In genomic region chr1:102170566-102171286, GRCm38 (mm10) we compare ENCODE assay signal across 20 mouse cellular contexts.
DNase-seq lines count a peak whose midpoint lies in the region; ATAC-seq lines count a peak whose summit lies in the region.
"Had no signal": no experiment of that assay in that cellular context is flagged by ENCODE, and none has a peak within 500 bp of the region (broad histone marks: within the 10 kb centered on the region; RNA-seq: fewer than 3 reads in every experiment).

No protein-coding gene starts in this region.

- no peak overlapping the region for H3K4me3 ChIP-seq in embryonic facial prominence, embryonic 14.5 days (ENCODE audit: low read depth, low read length)
- no peak overlapping the region for H3K4me3 ChIP-seq in embryonic facial prominence, embryonic 10.5 days
- no peak overlapping the region for H3K4me3 ChIP-seq in midbrain, embryonic 11.5 days (ENCODE audit: low read depth, low read length)
- no peak overlapping the region for H3K4me3 ChIP-seq in midbrain, embryonic 16.5 days (ENCODE audit: low read depth, low read length)
- H3K4me3 ChIP-seq in midbrain, embryonic 14.5 days (replicated peaks; ENCODE audit: low read depth, low read length) = no peak overlapping the region
- H3K4me3 ChIP-seq: embryonic facial prominence, embryonic 15.5 days; limb, embryonic 13.5 days; liver, embryonic 13.5 days had no signal

- no peaks in the 10 kb centered on the region for H3K9me3 ChIP-seq in embryonic facial prominence, embryonic 14.5 days (ENCODE audit: control insufficient read depth, low read length)
- H3K9me3 ChIP-seq in embryonic facial prominence, embryonic 10.5 days = no peaks in the 10 kb centered on the region
- no peaks in the 10 kb centered on the region for H3K9me3 ChIP-seq in midbrain, embryonic 11.5 days (ENCODE audit: control insufficient read depth, low read length)
- no peaks in the 10 kb centered on the region for H3K9me3 ChIP-seq in midbrain, embryonic 16.5 days (replicated peaks; ENCODE audit: control insufficient read depth, low read length, poor library complexity, severe bottlenecking)
- H3K9me3 ChIP-seq in midbrain, embryonic 14.5 days (ENCODE audit: control insufficient read depth, low read length) = no peaks in the 10 kb centered on the region
- H3K9me3 ChIP-seq: embryonic facial prominence, embryonic 15.5 days; limb, embryonic 13.5 days; liver, embryonic 13.5 days had no signal

- H3K4me1 ChIP-seq in embryonic facial prominence, embryonic 14.5 days (ENCODE audit: control insufficient read depth, insufficient read depth, low read length) = no peaks in the 10 kb centered on the region
- no peaks in the 10 kb centered on the region for H3K4me1 ChIP-seq in embryonic facial prominence, embryonic 10.5 days
- H3K4me1 ChIP-seq in midbrain, embryonic 11.5 days (ENCODE audit: control insufficient read depth, insufficient read depth, low read length) = no peaks in the 10 kb centered on the region
- 0 out of 2 replicates have a peak, but pooled peaks cover 3% of the 10 kb centered on the region for H3K4me1 ChIP-seq in midbrain, embryonic 16.5 days (ENCODE audit: control insufficient read depth, insufficient read depth, low read length)
- no peaks in the 10 kb centered on the region for H3K4me1 ChIP-seq in midbrain, embryonic 14.5 days (ENCODE audit: control insufficient read depth, insufficient read depth, low read length)
- H3K4me1 ChIP-seq: embryonic facial prominence, embryonic 15.5 days; limb, embryonic 13.5 days; liver, embryonic 13.5 days had no signal

- H3K9ac ChIP-seq in embryonic facial prominence, embryonic 14.5 days (ENCODE audit: low read depth, low read length) = no peak overlapping the region
- H3K9ac ChIP-seq in midbrain, embryonic 11.5 days (ENCODE audit: low read length) = no peak overlapping the region
- H3K9ac ChIP-seq in midbrain, embryonic 16.5 days (ENCODE audit: low read depth, low read length) = no peak overlapping the region
- H3K9ac ChIP-seq in midbrain, embryonic 14.5 days (replicated peaks; ENCODE audit: low read length) = no peak overlapping the region
- H3K9ac ChIP-seq: embryonic facial prominence, embryonic 15.5 days; limb, embryonic 13.5 days; liver, embryonic 13.5 days; lung, embryonic 14.5 days had no signal

- H3K36me3 ChIP-seq in embryonic facial prominence, embryonic 14.5 days (ENCODE audit: control insufficient read depth, insufficient read depth, low read length) = no peaks in the 10 kb centered on the region
- H3K36me3 ChIP-seq in embryonic facial prominence, embryonic 10.5 days (replicated peaks) = no peaks in the 10 kb centered on the region
- H3K36me3 ChIP-seq in midbrain, embryonic 11.5 days (ENCODE audit: control insufficient read depth, insufficient read depth, low read length) = no peaks in the 10 kb centered on the region
- no peaks in the 10 kb centered on the region for H3K36me3 ChIP-seq in midbrain, embryonic 16.5 days (ENCODE audit: control insufficient read depth, insufficient read depth, low read length)
- no peaks in the 10 kb centered on the region for H3K36me3 ChIP-seq in midbrain, embryonic 14.5 days (ENCODE audit: control insufficient read depth, insufficient read depth, low read length)
- H3K36me3 ChIP-seq: embryonic facial prominence, embryonic 15.5 days; limb, embryonic 13.5 days; liver, embryonic 13.5 days had no signal

- H3K27me3 ChIP-seq in embryonic facial prominence, embryonic 14.5 days (replicated peaks; ENCODE audit: control insufficient read depth, insufficient read depth, low read length) = no peaks in the 10 kb centered on the region
- no peaks in the 10 kb centered on the region for H3K27me3 ChIP-seq in embryonic facial prominence, embryonic 10.5 days (replicated peaks; ENCODE audit: low read depth, poor library complexity, severe bottlenecking)
- peaks cover 5% of the 10 kb centered on the region for H3K27me3 ChIP-seq in midbrain, embryonic 11.5 days (ENCODE audit: control insufficient read depth, insufficient read depth, low read length)
- H3K27me3 ChIP-seq in midbrain, embryonic 16.5 days (ENCODE audit: control insufficient read depth, insufficient read depth, low read depth, low read length) = no peaks in the 10 kb centered on the region
- H3K27me3 ChIP-seq in midbrain, embryonic 14.5 days (ENCODE audit: control insufficient read depth, insufficient read depth, low read length) = no peaks in the 10 kb centered on the region
- H3K27me3 ChIP-seq: embryonic facial prominence, embryonic 15.5 days; limb, embryonic 13.5 days; liver, embryonic 13.5 days; Patski had no signal

- WGBS in embryonic facial prominence, embryonic 14.5 days = 53% methylated on average over 3 of the region's 3 CpGs
- 50% methylated on average over 3 of the region's 3 CpGs for WGBS in embryonic facial prominence, embryonic 10.5 days
- 15% methylated on average over 3 of the region's 3 CpGs for WGBS in midbrain, embryonic 11.5 days
- 7% methylated on average over 3 of the region's 3 CpGs for WGBS in midbrain, embryonic 16.5 days
- WGBS in midbrain, embryonic 14.5 days = 10% methylated on average over 3 of the region's 3 CpGs

- H3K27ac ChIP-seq in embryonic facial prominence, embryonic 14.5 days (replicated peaks; ENCODE audit: low read depth, low read length) = no peak overlapping the region
- no peak overlapping the region for H3K27ac ChIP-seq in embryonic facial prominence, embryonic 10.5 days (replicated peaks)
- no peak overlapping the region for H3K27ac ChIP-seq in midbrain, embryonic 11.5 days (ENCODE audit: low read depth, low read length)
- no peak overlapping the region for H3K27ac ChIP-seq in midbrain, embryonic 16.5 days (ENCODE audit: low read length)
- H3K27ac ChIP-seq in midbrain, embryonic 14.5 days (replicated peaks; ENCODE audit: low read depth, low read length) = no peak overlapping the region
- H3K27ac ChIP-seq: embryonic facial prominence, embryonic 15.5 days; limb, embryonic 13.5 days; liver, embryonic 13.5 days; stomach, postnatal 0 days had no signal

- DNase-seq in embryonic facial prominence, embryonic 14.5 days (ENCODE audit: low spot score) = peak; percentile 8
- DNase-seq in embryonic facial prominence, embryonic 10.5 days (ENCODE audit: low spot score) = no peak
- DNase-seq in midbrain, embryonic 11.5 days (ENCODE audit: low spot score, missing footprints) = peak; percentile 86
- peak; percentile 66 for DNase-seq in embryo, embryonic 10.5 days (ENCODE audit: low spot score)
- DNase-seq in midbrain, embryonic 14.5 days = peak; percentile 16
- no peak for DNase-seq in urinary bladder, postnatal 4 days (ENCODE audit: low spot score in 2 of 2)
- DNase-seq: adrenal gland, postnatal 10 days; layer of hippocampus, postnatal 36 days; liver, embryonic 13.5 days; lung, embryonic 14.5 days; lung, postnatal 36 days; right cerebral cortex, adult 18-20 months had no signal

- ATAC-seq in embryonic facial prominence, embryonic 14.5 days (ENCODE audit: low read depth) = no peak
- peak; percentile 79 for ATAC-seq in midbrain, embryonic 11.5 days (ENCODE audit: low FRiP score)
- no peak for ATAC-seq in midbrain, embryonic 16.5 days
- no peak for ATAC-seq in midbrain, embryonic 14.5 days (ENCODE audit: low FRiP score, low TSS enrichment)
- ATAC-seq: activated CD4-positive, CD25-positive, alpha-beta regulatory T cell, adult 4 months; CD4-positive, CD25-positive, alpha-beta regulatory T cell, adult 4 months; intestine, postnatal 0 days; Patski had no signal

- H3K4me2 ChIP-seq in embryonic facial prominence, embryonic 14.5 days (ENCODE audit: low read depth, low read length) = no peak overlapping the region
- H3K4me2 ChIP-seq in midbrain, embryonic 11.5 days = no peak overlapping the region
- H3K4me2 ChIP-seq in midbrain, embryonic 16.5 days (ENCODE audit: low read length) = no peak overlapping the region
- H3K4me2 ChIP-seq in midbrain, embryonic 14.5 days (ENCODE audit: low read length) = no peak overlapping the region
- H3K4me2 ChIP-seq: embryonic facial prominence, embryonic 15.5 days; limb, embryonic 13.5 days; liver, embryonic 13.5 days; lung, embryonic 14.5 days had no signal

Comparison
In these comparisons a context has a peak if more than half of its experiments do, and no peak if none do; other contexts are left out.
1. DNase-seq: peak in embryonic facial prominence, embryonic 14.5 days (single experiment), midbrain, embryonic 11.5 days (single experiment), embryo, embryonic 10.5 days (single experiment) and midbrain, embryonic 14.5 days (single experiment); none in embryonic facial prominence, embryonic 10.5 days (single experiment) and urinary bladder, postnatal 4 days (0 of 2).